Mouse (Mus musculus) kidney, postnatal 25 days (tissue): Measurements from ENCODE around the gene Ube2cbp.

Source experiments
- DNase-seq, 2 experiments: peaks; one replicate each; pipeline ENCODE4 v3.0.0; 2021; ENCODE audit warnings: mixed read lengths in 2 of 2

The Ube2cbp gene

DNA sequence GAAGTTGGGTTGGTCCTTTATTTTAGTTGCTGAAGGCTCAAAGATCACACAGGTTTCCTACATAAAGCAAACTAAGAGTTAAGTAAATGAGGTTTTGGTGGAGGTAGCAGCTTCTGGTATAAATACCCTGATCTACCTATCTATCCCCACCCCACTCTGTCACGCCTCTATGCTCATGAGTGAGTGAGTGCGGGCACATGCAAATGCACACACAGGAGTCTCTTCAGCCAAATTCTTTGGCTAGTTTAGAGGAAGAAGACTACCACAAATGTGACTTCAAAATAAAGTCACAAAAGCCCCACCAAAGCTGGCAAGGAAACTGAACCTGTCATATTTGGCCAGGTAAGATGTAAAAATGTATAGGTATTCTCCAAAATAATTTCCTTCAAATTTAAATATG lies 149.1 kb downstream of the Ube2cbp start:
- no peak for DNase-seq

DNA sequence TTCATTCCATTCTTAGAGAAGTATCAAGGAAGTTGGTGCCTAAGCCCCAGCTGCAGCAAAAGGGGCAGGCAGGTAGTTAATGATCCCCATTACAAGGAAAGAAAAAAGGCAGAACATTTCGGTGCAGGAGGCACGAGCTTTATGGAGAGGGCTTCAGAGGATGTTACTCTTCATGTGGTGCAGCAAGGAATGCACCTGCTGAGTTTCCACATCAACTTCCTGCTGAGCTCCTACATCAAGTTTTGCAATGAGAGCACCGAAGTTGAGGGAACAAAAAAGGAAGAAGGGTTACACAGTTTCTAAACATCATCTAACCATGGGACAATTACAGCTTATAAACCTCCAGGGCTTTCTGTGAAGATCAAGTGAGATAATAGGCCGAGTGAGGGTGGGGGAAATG lies 156.1 kb downstream of the Ube2cbp start:
- no peak for DNase-seq

DNA sequence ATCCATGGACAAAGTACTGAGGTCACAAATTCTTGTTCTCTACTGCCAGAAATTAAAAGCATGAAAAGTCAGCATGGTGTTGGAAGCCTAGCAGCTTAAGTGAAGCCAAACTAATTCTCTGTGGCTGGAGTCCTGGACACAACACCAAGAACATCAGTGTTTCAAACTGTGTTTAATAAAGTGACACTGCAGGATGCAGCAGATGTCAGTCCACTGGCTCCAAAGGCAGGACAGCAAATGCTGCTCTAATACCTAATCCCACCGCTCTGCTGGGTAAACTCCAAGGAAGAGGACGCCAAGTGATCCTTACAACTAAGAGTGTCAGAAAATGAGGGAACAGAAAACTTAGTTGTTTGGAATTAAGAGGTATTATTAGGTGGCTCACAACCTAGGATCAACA lies 158.2 kb downstream of the Ube2cbp start:
- no peak for DNase-seq

DNA sequence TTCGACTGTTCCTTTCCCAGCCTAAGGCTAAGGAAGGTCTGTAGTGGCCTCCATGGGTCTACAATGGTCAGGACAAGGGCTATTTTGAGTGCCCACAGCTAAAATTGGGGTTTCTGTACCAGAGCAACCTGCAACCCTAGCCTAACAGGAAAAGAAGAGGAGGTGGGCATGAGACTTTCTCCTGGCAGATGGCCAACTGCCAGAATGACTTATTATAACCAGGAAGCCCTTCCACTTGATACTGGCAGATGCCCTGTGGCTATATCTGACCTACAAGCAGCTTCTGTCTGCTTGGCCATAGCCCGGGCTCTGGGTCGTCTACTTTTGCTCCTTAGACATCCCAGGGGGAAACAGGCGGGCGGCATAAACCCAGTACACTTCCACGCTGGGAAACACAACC lies 163.3 kb downstream of the Ube2cbp start:
- DNase-seq = no peak

DNA sequence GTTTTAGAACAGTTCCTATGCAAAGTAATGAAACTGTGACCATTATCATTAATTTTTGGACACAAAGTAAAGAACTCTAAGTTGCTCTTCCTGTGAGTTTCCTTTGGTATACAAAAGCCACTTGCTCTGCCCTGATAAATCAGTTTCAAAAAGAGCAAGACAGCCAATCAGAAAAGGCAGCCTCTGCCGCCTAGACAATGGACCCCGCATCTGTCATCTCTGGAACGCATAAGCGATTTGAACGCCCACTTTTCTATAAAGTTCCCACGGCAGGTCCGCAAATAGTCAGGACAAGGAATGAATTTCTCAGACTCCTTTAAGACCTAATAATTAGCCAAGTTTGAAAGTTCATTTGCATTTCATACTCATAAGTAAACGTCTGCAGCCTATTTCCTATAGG lies 166.2 kb downstream of the Ube2cbp start:
- DNase-seq = no peak

DNA sequence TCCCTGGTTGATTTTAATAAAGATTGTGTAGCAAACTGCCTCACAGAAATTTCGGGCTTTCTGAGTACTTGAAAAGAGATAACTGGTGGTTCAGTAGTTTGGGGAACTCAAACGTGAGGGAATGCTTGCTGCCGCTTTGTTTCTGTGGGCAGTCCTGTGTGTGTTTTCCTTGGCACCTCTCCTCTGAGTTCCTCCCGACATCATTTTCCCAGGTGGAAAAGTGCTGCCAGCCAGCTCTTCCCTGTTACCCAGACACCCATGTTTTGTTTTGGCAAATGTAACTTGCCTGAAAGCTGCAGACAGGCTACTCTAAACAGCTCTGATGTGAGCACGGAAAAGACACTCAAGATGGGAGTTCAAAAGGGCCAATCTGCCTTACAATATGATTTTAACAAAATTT lies 166.6 kb downstream of the Ube2cbp start:
- no peak for DNase-seq

DNA sequence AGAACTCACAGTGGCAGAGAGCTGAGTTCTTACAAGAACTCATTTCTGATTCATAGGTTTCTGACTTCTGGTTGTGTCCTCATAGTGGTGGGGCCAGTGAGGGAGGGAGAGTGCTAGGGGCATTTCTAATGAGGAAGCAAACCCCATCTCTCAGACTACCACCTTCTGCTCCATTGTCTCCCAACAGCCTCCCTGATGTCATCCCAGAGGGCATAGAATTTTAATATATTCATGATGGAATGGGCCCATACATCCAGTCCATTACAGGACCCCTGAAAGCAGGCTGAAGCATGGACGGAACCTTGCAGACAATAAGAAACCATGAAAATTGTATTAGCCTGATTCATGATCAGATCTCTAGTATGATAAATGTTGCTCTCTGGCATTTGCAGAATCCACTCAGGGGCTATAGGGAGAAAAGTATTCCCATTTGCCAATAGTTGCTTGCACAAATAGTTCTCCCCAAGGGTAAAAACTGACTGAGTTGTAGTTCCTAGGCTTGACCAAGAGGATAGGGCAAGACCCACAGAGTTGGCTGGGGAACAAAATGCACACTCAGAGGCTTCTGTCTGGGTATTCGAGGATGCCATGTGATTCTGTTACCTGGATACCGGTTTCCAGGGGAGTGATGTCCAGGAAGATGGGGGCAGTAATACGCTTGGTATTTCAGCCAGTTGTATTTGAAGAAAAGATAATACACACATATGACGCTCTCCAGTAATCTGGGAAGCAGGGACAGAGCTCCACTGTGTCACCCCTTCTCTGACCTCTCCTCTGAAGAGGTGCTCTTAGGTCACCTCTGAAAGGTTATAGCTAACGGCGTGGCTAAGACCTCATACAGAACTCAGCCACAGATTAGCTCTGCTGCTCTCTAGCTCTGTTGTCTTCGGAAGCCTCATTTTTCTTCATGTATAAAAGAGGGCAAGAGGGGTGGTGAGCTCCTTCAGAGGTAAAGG lies 167.8 kb downstream of the Ube2cbp start:
- DNase-seq = no peak

DNA sequence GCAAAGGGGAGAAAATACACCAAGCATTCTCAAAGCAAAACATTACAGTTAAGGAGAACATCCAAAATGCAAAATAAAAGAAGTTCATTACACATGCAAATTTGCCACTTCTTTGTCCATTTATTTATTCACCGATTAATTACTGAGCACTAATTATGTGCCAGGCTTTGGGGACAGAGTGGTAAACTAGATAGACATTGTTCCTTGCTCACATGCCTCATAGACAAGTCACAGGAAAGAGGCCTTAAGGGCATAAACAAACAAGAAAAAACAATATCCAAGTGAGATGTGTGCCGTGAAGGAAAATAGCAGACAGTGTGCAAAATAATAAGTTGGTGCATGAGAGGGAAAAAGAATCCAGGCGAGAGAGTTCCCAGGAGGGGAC lies 177.2 kb downstream of the Ube2cbp start:
- DNase-seq = no peak

DNA sequence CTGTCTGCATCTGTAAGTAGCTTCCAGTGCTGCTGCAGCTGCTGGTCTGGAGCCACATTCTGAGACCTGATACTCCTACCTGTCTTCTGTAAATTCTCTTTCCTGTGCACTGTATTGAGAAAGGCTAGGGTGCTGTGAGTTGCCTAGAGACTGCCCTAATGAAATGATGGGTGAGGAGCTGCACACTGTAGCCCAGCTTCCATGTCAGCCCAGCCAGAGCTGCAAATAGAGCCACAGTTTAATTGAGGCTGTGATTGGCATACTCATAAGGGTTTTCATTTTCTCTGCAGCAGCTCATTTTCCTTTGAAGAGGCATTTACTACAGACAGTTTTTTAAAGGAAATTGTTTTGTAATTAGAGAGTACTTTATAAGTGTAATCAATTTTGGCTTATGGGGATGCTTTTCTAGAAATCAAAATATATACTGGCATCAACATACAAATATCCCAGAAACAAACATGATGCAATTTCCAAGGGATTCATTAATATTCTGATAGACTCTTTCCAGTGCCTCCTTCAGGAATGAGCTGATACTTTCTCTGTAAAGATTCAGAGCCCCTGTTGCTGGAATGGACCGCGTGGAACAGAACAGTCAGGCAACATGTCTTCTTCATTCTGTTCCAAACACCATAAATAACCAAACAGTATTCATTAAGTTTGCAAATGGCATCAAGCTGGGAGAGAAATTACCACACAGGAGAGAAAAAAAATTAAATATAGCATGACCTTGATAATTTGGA lies 177.8 kb downstream of the Ube2cbp start:
- DNase-seq = no peak

DNA sequence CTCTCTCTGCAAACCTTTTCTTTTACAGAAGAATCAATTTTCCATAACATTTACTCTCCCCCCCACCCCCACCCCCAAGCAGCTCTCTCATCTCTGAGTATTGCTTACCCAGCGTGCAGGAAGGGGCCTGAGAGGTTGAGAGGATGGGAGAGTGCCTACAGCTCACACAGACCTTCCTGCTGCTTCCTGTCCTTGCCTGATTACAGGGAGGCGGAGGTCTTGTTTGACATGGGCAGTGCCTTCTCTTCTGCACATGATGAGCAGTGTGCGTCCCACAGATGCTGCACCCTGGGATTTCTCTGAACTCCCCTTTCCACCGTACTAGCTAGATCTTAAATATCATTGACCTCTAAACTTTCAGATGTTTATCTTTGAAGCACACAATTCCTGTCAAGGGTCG lies 182.2 kb downstream of the Ube2cbp start:
- DNase-seq = no peak

DNA sequence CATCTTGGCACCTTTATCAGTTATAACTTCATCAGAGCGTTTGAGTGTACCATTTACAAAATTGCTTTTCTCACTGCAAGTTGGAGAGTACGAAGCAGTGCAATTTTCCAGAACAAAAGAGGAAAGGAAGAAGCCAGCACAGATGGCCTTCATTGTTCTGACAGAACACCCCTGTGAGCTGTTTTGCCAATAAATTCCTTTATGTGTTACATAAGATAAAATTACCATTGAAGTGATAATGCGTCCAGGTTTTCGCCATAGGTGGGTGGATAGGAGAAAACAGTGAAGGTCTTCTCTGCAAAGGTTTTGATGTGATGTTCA lies 183.6 kb downstream of the Ube2cbp start:
- DNase-seq = no peak

DNA sequence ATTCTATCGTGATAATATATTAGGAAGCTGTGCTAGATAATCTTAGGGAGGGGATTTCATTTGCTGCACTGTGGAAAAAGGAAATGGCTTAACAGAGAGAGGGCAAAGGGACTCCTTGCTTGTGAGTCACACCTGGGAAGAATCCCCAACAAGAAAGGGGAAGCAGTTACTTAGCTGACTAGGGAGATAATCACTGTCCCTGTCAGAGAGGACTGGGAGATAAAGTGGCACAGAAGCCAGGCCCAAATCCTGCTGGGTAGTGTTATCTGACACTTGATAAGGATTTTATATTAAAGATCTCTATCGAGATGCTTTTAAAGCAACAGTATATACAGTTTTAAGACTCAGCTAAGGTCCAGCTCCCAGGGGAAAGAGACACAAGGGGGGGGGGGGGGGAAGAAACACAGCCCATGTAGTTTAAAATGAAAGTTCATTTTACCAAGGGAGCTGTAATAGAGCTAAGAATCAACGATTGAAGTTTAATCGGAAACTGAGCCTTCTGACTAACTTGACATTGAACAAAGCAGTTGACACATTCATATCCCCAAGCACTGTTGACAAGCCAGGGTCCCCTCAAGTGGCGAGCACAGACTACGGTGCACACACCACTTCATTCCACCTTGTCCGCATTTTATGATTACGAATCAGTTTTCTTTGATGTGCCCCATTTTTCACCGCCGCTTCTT lies 184.1 kb downstream of the Ube2cbp start:
- DNase-seq = no peak

DNA sequence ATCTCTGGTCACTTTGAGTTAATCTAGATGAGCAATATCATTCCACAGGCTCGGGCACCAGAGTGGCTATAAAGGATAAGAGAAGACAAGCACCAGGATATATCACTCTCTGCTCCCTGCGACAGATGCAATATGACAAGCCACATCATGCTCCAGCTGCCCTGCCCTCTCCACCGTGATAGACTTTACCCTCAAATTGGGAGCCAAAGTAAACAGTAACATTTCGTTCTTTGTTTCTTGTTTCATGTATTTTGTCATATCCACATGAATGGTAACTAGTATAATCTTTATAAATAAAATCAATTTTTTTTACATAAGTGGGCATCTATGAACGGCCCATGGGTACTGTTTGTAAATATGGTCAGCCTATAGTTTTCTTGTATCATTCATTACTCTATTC lies 195.2 kb downstream of the Ube2cbp start:
- no peak for DNase-seq

DNA sequence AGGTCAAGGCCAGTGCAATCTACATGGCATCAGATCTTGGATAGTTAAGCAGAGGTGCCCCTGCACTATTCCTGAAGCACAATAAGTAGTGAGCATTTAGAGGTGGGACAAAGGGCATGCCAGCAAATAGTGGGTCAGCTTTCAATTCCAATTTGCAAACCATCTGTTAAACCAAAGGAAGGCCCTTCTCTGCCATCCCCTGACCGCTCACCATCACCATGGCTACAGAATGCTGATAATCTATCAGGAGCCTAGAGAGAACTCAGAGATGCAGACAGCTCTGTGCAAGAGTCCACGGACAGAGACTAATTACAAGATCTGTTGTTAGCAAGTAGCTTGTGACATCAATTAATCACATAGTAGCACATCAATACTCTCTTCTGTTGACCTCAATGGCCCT lies 198.1 kb downstream of the Ube2cbp start:
- DNase-seq = no peak
